Mouse (Mus musculus) olfactory bulb, adult 2 months (tissue): Measurements from ENCODE around the gene Bmp8a. TPM values are rescaled to one million over a fixed set of nuclear protein-coding genes. Genes with fewer than 3 reads are reported as not detected.
"Not testable (repeated sequence)": the region's sequence is repeated elsewhere in the genome, so short reads cannot be mapped to it uniquely, and the experiment has no call there.

Source experiments
- H3K27ac ChIP-seq: fragments of 200-500 bp; 2 replicates; pipeline ENCODE4 v1.5.1; 2012; ENCODE audit warnings: low read depth, low read length; ENCODE audit not compliant: insufficient read depth
- H3K4me1 ChIP-seq: fragments of 200-500 bp; 2 replicates; pipeline ENCODE4 v1.6.1; 2012; ENCODE audit warnings: low read length; ENCODE audit not compliant: control insufficient read depth, insufficient read depth
- H3K4me3 ChIP-seq: fragments of 200-500 bp; 2 replicates; pipeline ENCODE4 v1.5.1; 2012; ENCODE audit warnings: mild to moderate bottlenecking, low read depth, low read length, moderate library complexity; ENCODE audit not compliant: insufficient read depth
- CTCF ChIP-seq: fragments of 200-500 bp; IDR thresholded peaks from 2 replicates; pipeline ENCODE4 v1.5.1; 2012; ENCODE audit warnings: low read depth, mild to moderate bottlenecking, low read length, moderate library complexity; ENCODE audit not compliant: insufficient read depth
- POLR2A ChIP-seq: fragments of 200-500 bp; IDR thresholded peaks from 2 replicates; pipeline ENCODE4 v1.6.1; 2012; ENCODE audit warnings: mild to moderate bottlenecking, low read depth, low read length, moderate library complexity; ENCODE audit not compliant: insufficient read depth
- WGBS: fragments of 180-500 bp; shearing (Covaris S2); methylation state at CpG from one replicate; pipeline ENCODE4 v1.1.7; 2018; 5-methylcytosine and 5-hydroxymethylcytosine counted together
- polyA plus RNA-seq: library from polyadenylated mRNA; stranded (reverse); fragments of >200 nt; gene quantifications from 2 replicates; pipeline ENCODE4 v1.2.4, GENCODE M21; 2012; ENCODE audit warnings: low replicate concordance; ENCODE audit not compliant: missing spikeins, insufficient read depth, insufficient read length

Gene Bmp8a
- polyA plus RNA-seq, 1 experiment = not detected

GRCm38 (mm10) chr4:123358613-123359012 lies 15.6 kb upstream of the Bmp8a start:
- TF ChIP-seq POLR2A = no peak
- no peak for TF ChIP-seq CTCF
- WGBS = 90% methylated on average over 7 of the region's 7 CpGs
- H3K4me1 ChIP-seq = 0 out of 2 replicates have a peak, but pooled peaks cover under 1% of the 10 kb centered on the region

DNA sequence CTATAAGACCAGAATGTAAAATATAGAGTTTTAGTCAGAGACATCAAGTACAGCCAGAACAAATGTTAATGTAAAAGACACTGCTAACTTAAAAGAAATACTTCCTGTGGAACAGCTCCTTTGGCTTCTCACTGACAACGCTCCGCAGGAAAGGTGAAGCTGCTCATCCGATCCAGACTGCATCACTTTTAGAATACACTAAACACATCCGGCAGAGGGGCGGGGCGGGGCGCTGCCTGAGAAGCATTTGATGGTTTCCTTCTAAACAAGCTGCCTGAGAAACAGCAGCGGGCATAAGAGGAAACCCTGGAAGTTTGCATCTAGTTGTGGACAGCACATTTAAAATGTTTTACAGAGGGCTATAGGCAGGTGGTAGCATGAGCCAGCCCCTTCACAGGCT lies 12.9 kb upstream of the Bmp8a start:
- H3K4me1 ChIP-seq = peaks cover 4% of the 10 kb centered on the region; the same call in 1 of the 2 replicates
- H3K4me3 ChIP-seq = no peak overlapping the region
- WGBS = 74% methylated on average over 8 of the region's 8 CpGs
- TF ChIP-seq POLR2A = no peak
- TF ChIP-seq CTCF = no peak
- H3K27ac ChIP-seq = no peak overlapping the region

More at GRCm38 (mm10) chr4:123358613-123359012, 15.6 kb upstream of the Bmp8a start:
- Histone ChIP-seq H3K4me3 (no peak overlapping the region), H3K27ac (no peak overlapping the region)

GRCm38 (mm10) chr4:123353271-123353877 lies 10.3 kb upstream of the Bmp8a start:
- TF ChIP-seq CTCF = no peak
- WGBS = 67% methylated on average over 10 of the region's 10 CpGs

GRCm38 (mm10) chr4:123343471-123343789 lies 378 bp upstream of the Bmp8a start:
- TF ChIP-seq POLR2A (no peak), CTCF (no peak)
- Histone ChIP-seq H3K4me3 (no peak overlapping the region), H3K27ac (no peak overlapping the region), H3K4me1 (peaks cover 15% of the 10 kb centered on the region)
- 13% methylated on average over 6 of the region's 6 CpGs for WGBS

More at GRCm38 (mm10) chr4:123353271-123353877, 10.3 kb upstream of the Bmp8a start:
- no peak overlapping the region for H3K27ac ChIP-seq
- H3K4me1 ChIP-seq = peaks cover 4% of the 10 kb centered on the region; the same call in 1 of the 2 replicates
- no peak overlapping the region for H3K4me3 ChIP-seq

DNA sequence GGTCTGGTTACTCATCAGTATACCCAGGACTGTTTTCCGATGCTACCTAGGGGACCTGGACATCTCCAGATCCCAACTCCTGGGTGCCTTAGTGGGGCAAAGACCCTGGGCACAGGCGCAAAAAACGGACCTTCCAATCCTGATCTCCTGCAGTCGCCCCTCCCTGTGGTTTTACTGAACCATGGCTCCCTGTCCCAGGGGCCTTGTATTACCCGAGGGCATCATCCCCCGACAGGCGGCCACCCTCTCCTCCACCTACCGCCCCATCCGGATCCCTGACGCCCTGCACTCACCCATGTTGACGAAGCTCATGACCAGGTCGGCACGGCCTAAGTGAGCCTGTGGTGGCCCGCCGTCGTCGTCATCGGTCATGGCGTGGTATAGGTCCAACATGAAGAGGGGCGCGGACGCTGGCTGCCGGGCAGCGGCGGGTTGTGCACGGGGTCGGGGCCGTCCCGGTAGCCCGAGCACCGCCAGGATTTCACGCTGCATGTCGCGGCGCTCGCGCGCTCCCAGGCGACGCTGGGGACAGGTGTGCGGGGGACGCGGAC lies 886 bp downstream of the Bmp8a start:
- WGBS = 5% methylated on average over 43 of the region's 43 CpGs
- peaks cover 15% of the 10 kb centered on the region for H3K4me1 ChIP-seq
- H3K4me3 ChIP-seq = peak overlapping the region; percentile 42
- H3K27ac ChIP-seq = no peak overlapping the region
- TF ChIP-seq CTCF (no peak), POLR2A (no peak)

DNA sequence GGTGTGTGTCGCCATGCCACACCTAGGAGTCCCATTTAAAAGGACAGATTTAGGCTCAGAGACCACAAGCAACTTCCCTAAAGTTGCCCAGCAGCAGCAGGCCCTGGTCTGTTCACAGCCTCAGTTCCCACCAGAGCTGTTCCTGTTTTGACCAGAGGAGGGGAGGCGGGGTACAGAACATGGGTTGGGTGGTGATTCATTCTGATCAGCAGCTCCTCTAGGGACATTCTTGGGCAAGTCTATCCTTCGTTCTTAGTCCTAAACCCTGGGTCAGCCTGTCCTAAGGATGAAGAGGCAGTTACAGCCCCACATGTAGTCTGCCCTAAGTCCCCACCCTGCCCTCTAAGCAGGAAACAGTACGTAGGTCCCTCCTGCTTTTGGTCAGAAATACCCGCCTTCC lies 2.8 kb downstream of the Bmp8a start:
- Histone ChIP-seq H3K4me3 (no peak overlapping the region), H3K27ac (no peak overlapping the region), H3K4me1 (peaks cover 15% of the 10 kb centered on the region)
- TF ChIP-seq CTCF = no peak
- TF ChIP-seq POLR2A = no peak
- WGBS = 83% methylated on average over 5 of the region's 5 CpGs

- 65% methylated on average over 4 of the region's 4 CpGs for WGBS
- no peak for TF ChIP-seq POLR2A
- TF ChIP-seq CTCF = no peak
These were observed 5.4 kb downstream of the Bmp8a start for GRCm38 (mm10) chr4:123337693-123338092.

GRCm38 (mm10) chr4:123335796-123336585 lies 7.1 kb downstream of the Bmp8a start:
- no peaks in the 10 kb centered on the region; the same call in 1 of the 2 replicates for H3K4me1 ChIP-seq
- WGBS = 74% methylated on average over 14 of the region's 14 CpGs
- TF ChIP-seq CTCF (no peak), POLR2A (no peak)

More at GRCm38 (mm10) chr4:123337693-123338092, 5.4 kb downstream of the Bmp8a start:
- Histone ChIP-seq H3K4me3 (no peak overlapping the region), H3K27ac (no peak overlapping the region), H3K4me1 (peaks cover 7% of the 10 kb centered on the region)

DNA sequence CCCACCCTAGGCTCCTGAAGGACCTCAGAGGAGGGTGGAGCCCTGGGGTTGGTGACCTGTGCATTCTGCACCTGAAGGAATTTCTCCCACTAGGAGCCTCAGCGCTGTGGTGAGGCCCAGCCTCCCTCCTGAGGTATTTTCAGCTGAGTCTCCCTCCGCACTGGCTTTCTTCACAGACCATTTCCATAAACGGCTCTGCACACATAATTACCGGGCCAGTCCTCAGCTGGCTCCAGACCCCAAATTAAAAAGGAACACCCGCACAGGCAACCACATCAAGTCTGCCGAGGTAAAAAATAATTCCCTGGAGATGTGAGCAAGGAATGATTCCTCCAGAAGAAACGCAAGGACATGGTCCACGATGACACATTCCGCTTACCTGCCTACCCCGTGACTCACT lies 7.8 kb downstream of the Bmp8a start:
- WGBS = 57% methylated on average over 10 of the region's 10 CpGs
- not testable (repeated sequence) for H3K27ac ChIP-seq, H3K4me1 ChIP-seq, H3K4me3 ChIP-seq

More at GRCm38 (mm10) chr4:123335796-123336585, 7.1 kb downstream of the Bmp8a start:
- Histone ChIP-seq H3K4me3 (no peak overlapping the region), H3K27ac (no peak overlapping the region)
